Mouse (Mus musculus): ENCODE measurements at regions not wholly inside any gene's neighbourhood (a gene's known extent, or its start where the extent isn't known, plus 50 kb on each side); places are given as distances from the start of the nearest gene placed in this dataset.
A peak's percentile ranks its signal among the peaks of the same experiment; 100 is the strongest.

- no peak for DNase-seq
These were observed 307.3 kb downstream of the Tmem114 start for GRCm38 (mm10) chr16:8117543-8118167.

GRCm38 (mm10) chr16:8111329-8112116 is 313.4 kb downstream of the Tmem114 start:
- no peak for DNase-seq

GRCm38 (mm10) chr16:8108141-8109122 is 316.5 kb downstream of the Tmem114 start:
- DNase-seq: no peak

- no peak for DNase-seq
These were observed 345.9 kb downstream of the Tmem114 start for GRCm38 (mm10) chr16:8079024-8079423.

- DNase-seq: no peak
These were observed 346.5 kb downstream of the Tmem114 start for GRCm38 (mm10) chr16:8078461-8078860.

GRCm38 (mm10) chr16:8074729-8075128 is 350.2 kb downstream of the Tmem114 start:
- DNase-seq: no peak

- DNase-seq: no peak
These were observed 371.0 kb downstream of the Tmem114 start for GRCm38 (mm10) chr16:8053936-8054335.

GRCm38 (mm10) chr16:8008966-8009365 is 416.0 kb downstream of the Tmem114 start:
- DNase-seq: no peak

- no peak for DNase-seq
These were observed 418.3 kb downstream of the Tmem114 start for GRCm38 (mm10) chr16:8006631-8007030.

GRCm38 (mm10) chr16:8002339-8003089 is 422.4 kb downstream of the Tmem114 start:
- DNase-seq: no peak

- DNase-seq: no peak
These were observed 442.1 kb downstream of the Tmem114 start for GRCm38 (mm10) chr16:7982816-7983215.

GRCm38 (mm10) chr16:7978466-7978865 is 446.5 kb downstream of the Tmem114 start:
- DNase-seq: no peak

GRCm38 (mm10) chr16:7951616-7952015 is 473.3 kb downstream of the Tmem114 start:
- DNase-seq: no peak

- DNase-seq: no peak
These were observed 482.6 kb downstream of the Tmem114 start for GRCm38 (mm10) chr16:7942333-7942732.

- peak; percentile 51 to 52 for DNase-seq
These were observed 487.8 kb downstream of the Tmem114 start for GRCm38 (mm10) chr16:7937167-7937566.

GRCm38 (mm10) chr16:7932322-7932721 is 492.6 kb downstream of the Tmem114 start:
- peak in 1 of 2 experiments; percentile 13 for DNase-seq

- no peak for DNase-seq
These were observed 493.3 kb downstream of the Tmem114 start for GRCm38 (mm10) chr16:7931676-7932075.

GRCm38 (mm10) chr16:7929112-7929511 is 495.8 kb downstream of the Tmem114 start:
- peak in 1 of 2 experiments; percentile 9 for DNase-seq

GRCm38 (mm10) chr16:7928391-7928935 is 496.5 kb downstream of the Tmem114 start:
- DNase-seq: no peak

GRCm38 (mm10) chr16:7927756-7928155 is 497.2 kb downstream of the Tmem114 start:
- DNase-seq: peak in 1 of 2 experiments; percentile 7

GRCm38 (mm10) chr16:7895786-7896185 is 529.1 kb downstream of the Tmem114 start:
- no peak for DNase-seq

GRCm38 (mm10) chr16:7892799-7893198 is 532.1 kb downstream of the Tmem114 start:
- no peak for DNase-seq

All from cerebellum, postnatal 36 days (tissue).